Mouse (Mus musculus) left cerebral cortex, postnatal 14 days (tissue): ENCODE results near the gene Adprh. TPM values are rescaled to one million over a fixed set of nuclear protein-coding genes. Genes with fewer than 3 reads are reported as not detected.

ENCODE experiments used
- DNase-seq, 2 experiments: peaks; one replicate each; pipeline ENCODE4 v3.0.0; 2021 to 2022; ENCODE audit warnings: low spot score in 2 of 2, mixed read lengths in 1 of 2
- intact Hi-C: fragments of 180-260 bp; cut with DNase I; formaldehyde crosslinking; loops from one replicate; pipeline ENCODE4 v1.15.1; 2025
- total RNA-seq, 2 experiments: library from RNA; stranded (reverse); gene quantifications; 2 replicates each; pipeline ENCODE4 v1.2.3; 2021

The Adprh gene
- total RNA-seq, 2 experiments from 2014 or later: 61.4 to 63.4 TPM

- DNase-seq: no peak
- intact Hi-C loops: no loop called here
Observed at GRCm38 (mm10) chr16:38467917-38468705, 15.6 kb upstream of the Adprh start.

- intact Hi-C loops: no loop called here
- DNase-seq: no peak
Observed at GRCm38 (mm10) chr16:38467091-38467916, 14.8 kb upstream of the Adprh start.

- intact Hi-C loops: no loop called here
- DNase-seq: no peak
Observed at GRCm38 (mm10) chr16:38466089-38466488, 13.6 kb upstream of the Adprh start.

GRCm38 (mm10) chr16:38463305-38463704 lies 10.8 kb upstream of the Adprh start:
- DNase-seq: no peak
- intact Hi-C loops: no loop called here

GRCm38 (mm10) chr16:38462161-38462560 lies 9.7 kb upstream of the Adprh start:
- intact Hi-C loops: no loop called here
- no peak for DNase-seq

- DNase-seq: no peak
- intact Hi-C loops: no loop called here
Observed at GRCm38 (mm10) chr16:38461749-38462148, 9.2 kb upstream of the Adprh start.

- intact Hi-C loops: no loop called here
- no peak for DNase-seq
Observed at GRCm38 (mm10) chr16:38459990-38460389, 7.5 kb upstream of the Adprh start.

- intact Hi-C loops: no loop called here
- no peak for DNase-seq
Observed at GRCm38 (mm10) chr16:38458600-38459280, 6.2 kb upstream of the Adprh start.

DNA sequence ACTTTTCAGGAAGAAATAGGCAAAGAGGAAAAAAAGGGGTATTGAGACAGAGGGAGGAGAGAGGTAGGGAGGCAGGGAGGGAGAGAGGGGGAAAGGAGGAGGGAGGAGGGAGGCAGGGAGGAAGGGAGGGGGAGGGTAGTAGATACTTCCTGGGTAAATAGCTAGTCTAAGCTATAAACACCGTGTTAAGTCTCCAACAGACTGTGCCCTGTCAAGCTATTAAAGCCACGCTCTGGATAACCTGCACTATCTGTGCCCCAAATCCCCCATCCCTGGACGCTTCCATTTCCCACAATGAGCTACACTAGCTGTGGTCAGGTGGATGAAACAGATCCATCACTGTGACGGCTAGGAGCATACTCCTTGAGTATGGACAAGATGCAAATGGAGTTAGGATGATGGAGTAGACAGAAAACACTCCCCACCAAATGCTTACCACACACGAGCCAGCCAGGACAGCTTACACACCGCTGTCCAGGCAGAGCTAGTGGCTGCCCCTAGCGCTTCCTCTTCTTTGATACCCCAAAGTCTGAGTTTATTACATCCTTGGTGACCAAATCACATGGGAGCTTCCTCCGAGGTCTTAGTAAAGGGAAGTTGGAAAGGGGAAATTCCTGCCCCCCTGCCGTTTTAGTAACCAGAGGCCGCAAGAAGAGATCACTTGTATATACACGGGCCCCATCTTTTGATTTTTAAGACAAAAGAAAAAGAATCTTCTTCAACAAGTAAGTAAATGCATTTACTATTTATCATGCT lies 4.5 kb upstream of the Adprh start:
- intact Hi-C loops: no loop called here
- no peak for DNase-seq

DNA sequence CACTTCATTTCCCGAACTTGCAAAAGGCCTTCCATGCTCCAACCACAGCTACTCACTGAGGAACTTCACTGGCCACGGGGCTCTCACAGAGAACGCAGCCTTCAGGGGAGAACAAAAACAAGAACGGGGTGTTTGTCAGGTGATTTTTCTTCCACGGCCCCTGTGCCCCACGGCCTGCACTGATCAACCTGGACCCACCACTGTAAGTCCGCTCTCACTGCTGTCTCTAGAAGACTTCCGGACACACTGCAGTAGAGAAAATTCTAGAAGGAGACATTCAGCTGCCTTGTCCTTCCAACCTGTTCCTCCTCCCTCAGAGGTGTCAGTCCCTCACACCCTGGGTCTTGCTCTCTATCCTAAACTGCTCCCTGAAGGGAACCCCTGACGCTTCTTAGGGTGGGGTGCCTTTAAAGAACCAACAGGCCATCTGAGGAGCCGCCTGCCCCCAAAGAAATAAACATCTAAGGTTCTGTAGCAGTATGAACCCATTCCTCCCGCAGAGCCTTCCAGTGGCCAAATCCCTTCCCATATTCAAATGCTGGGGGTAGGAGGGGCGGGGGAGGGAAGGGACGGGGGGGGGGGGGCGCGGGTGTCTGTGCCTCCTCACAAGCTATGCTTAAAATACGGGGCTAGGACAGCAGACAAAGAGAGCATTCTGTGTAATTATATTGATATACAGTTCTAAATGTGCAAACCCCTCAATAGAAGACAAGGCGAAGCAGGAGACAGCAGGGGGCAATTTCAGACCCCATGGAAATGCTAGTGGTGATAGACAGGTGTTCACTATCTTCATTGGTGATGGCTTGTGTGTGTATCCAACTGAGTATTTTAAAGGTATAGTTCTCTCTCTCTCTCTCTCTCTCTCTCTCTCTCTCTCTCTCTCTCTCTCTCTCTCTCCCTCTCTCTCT lies 3.3 kb upstream of the Adprh start, which contains the start of gene Cd80:
TSS of gene Cd80 (plus strand) at position 51 of the 908 bp plus-strand sequence.
- DNase-seq: no peak
- intact Hi-C loops: no loop called here

DNA sequence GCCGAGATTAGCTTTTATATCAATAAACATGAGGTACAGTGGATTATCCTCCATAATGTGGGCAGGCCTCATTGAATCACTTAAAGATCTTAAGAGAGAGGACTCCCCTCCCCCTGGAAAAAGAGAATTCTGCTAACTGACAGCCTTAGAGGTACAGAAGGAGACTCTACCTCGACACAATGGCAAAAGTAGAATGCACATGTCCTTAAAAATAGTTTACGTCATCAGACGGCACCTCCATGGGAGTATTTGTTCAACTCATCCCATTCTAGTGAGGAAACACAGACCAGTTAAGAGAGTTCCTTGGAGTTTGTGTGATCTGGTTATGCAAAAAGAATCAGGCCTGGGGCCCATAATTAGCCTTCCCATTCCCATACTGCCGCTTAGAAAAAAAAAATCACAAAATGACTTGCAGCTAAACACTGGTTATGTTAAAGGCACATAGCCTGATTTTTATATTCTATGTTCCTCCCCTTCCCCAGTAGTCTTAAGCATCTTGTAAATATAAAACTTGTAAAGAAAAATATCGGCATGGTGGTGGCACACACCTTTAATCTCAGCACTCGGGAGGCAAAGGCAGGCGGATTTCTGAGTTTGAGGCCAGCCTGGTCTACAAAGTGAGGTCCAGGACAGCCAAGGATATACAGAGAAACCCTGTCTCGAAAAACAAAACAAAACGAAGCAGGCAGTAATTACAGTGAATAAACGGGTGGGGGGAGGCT lies 2.2 kb upstream of the Adprh start:
- intact Hi-C loops: no loop called here
- no peak for DNase-seq

- no peak for DNase-seq
- intact Hi-C loops: no loop called here
Observed at GRCm38 (mm10) chr16:38453952-38454351, 1.4 kb upstream of the Adprh start.

DNA sequence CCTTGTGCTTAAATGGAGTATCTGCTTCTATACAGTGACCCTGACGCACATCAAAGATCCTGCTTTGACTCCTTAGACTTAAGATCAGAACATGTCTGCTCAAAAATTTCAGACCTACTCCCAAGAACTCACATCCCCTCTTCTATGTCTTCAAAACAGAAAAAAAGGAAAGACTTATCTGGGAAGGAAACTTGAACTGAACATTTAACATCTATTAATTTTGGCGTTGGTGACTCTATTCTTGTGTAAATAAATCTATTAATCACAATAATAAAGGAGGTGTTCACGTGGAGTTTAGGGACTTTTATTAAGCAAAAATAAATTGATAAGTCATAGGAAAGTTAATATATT lies 675 bp upstream of the Adprh start:
- intact Hi-C loops: no loop called here
- DNase-seq: no peak

DNA sequence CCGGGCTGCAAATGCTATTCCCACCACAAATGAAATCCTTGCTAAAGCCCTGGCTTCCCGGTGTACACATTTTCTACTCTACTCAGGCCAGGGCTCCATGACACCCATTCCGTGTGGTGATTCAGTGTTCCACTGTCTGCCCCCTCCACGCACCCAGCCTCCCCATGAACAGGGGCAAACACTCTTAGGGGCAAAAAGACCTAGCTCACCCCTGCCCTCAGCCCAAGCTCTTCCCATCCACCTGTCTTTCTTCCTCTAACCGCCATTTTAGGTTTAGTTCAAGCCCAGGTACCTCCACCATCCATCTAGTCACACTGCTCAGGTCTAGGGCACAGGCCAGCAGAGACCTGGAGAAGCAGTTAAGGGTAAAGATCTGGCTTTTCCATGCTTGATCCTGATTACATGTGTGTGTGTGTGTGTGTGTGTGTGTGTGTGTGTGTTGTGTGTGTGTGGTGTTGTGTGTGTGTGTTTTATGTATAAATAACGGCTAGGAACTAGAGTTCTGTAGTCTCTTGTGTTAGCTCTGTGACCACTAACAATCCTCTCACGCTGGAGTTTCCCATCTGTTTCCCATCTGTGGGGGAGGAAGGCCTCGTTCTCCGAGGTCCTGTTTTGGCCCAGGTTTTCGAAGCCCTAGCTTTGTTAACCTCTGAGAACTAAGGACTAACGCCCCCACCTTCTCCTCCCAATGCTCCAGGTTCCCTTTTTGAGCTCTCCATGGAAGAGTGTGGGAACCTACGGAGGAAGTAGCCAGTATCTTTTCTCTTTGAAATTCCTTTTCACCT lies 890 bp downstream of the Adprh start:
- intact Hi-C loops: no loop called here
- no peak for DNase-seq

DNA sequence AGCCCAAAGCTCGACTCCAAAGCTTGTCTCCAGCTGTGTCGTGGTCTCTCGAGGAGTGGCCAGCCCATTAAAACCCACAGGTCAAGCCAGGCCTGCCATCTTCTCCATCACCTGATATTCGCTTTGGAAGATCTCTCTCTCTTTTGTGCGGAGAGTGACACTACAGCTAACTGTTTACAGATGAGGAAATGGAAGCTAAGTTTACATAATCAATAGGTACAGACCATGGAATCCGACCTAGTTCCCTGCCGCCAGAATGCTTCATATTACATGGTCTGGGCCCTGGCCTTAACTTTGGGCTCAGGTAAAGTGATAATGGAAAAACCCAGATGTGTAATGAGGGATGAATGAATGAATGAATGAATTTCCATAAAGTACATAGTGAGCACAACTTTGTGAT lies 1.8 kb downstream of the Adprh start:
- no peak for DNase-seq
- intact Hi-C loops: no loop called here

GRCm38 (mm10) chr16:38448458-38448857 lies 4.0 kb downstream of the Adprh start:
- intact Hi-C loops: no loop called here

DNA sequence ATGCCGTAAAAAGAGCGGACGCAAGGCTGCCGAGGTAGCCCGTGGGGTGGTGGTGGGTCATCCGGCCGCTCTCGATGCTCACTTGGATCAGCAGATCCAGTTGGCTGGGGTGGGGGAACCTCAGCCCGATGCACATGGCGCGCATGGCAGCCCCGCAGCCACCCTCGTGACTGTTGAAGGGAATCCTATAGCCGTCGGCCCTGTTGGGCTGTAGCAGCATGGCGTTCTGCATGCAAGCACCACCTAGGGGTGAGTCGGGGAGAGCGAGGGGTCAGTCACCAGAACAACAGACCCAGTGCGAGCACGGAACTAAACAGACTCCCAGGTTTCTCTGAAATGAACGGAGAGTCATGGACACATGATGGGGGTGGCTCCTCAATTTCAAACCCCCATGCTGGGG lies 5.1 kb downstream of the Adprh start:
- DNase-seq: no peak
- intact Hi-C loops: no loop called here

More at GRCm38 (mm10) chr16:38448458-38448857, 4.0 kb downstream of the Adprh start:
- no peak for DNase-seq
